Mouse (Mus musculus): ENCODE data around the gene Ifrd1.
"Not testable (repeated sequence)": the region's sequence is repeated elsewhere in the genome, so short reads cannot be mapped to it uniquely, and the experiment has no call there.

The Ifrd1 gene

DNA sequence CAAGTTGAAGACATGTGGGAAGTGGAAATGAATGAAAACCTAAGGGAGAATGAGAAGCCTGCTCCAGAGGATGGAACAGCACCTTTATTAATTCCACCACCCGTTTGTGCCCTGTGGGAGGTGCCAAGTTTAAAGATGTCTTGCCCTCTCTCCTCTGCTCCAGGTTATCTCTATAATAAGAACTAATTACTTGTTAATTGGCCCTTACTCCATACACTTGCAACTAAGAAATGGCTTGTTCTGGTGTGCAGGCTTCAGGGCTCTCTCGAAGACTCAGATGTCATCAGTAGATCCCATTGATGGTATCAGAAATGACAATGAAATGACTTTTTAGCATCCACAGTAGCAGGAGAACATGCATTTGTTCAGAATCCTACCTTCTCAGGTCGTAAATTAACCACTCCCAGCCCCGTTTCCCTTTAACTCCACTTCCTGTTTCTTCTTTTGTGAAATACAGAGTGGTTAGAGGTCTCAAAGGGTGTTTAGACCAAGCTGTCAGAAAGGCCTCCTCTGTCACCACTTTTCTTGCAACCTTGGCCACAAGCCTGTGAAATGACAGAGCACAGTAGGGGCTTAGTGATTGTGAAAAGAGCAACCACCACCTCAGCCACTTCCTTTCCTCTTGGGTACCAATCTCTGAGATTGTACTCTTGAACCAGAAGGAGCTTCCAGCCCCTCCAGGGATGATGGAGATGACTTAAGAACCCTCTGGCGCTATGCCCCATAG, at the start of gene Ifrd1:
Gene Ifrd1, minus strand, starts transcription at position 51 of the 727 bp plus-strand sequence.
- no peak for DNase-seq (ENCODE audit: low read depth)

- no peak for DNase-seq (ENCODE audit: low read depth)
Observed at GRCm38 (mm10) chr12:40286539-40286938, 38.2 kb upstream of the Ifrd1 start.

DNA sequence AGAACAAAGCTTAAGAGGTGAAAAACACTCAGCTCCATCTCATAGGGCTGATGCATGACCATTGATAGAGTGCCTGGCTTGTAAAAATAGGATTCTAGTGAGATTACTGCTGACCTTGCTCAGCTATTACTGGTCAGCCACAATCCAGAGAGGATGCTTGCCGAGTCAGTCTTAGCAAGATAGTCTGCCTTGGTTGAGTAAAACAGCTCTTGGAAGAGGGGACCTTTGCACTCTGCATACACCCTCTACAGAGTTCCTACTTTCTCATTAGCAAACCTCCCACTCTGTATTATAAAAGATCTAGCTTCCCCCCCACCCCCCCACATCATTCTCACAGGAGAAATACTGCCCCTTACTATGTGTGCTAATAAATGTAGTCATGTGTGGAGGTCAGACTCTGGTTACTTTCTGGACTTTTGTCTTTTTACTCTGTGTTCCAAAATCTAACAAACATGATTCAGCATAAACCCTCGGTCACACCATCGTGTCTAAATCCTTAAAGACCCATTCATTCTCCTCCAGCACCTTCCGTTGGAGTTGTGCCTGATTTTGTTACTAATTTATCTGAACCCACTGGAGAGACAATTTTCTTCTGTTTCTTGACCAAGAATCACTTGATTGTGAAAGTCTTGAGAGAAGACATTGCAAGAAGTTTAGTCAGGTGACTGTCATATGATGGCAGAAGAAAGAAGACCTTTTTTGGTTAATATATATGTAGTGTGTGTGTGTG, 32.5 kb upstream of the Ifrd1 start:
- DNase-seq (ENCODE audit: low read depth) = no peak

DNA sequence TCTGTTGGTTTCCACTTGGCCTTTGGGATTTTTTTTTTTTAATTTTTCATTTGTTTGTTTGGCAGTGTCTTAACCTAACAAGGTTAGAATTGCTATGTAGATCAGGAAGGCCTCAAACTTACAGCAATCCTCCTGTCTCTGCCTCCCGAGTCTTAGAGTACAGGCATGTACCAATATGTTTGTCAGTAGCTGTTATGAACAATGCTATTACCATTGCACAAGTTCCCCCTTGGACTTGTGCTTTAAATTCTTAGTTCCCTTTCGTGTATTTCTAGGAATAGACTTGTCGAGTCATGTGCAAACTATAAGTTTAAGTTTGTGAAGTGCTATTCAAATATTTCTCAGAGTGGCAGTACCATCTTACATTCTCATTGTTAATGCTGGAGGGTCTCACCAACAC, 29.3 kb upstream of the Ifrd1 start:
- no peak for DNase-seq (ENCODE audit: low read depth)

- DNase-seq (ENCODE audit: low read depth) = no peak
Observed at GRCm38 (mm10) chr12:40274931-40275330, 26.6 kb upstream of the Ifrd1 start.

GRCm38 (mm10) chr12:40273339-40273738, 25.0 kb upstream of the Ifrd1 start:
- DNase-seq (ENCODE audit: low read depth) = no peak

DNA sequence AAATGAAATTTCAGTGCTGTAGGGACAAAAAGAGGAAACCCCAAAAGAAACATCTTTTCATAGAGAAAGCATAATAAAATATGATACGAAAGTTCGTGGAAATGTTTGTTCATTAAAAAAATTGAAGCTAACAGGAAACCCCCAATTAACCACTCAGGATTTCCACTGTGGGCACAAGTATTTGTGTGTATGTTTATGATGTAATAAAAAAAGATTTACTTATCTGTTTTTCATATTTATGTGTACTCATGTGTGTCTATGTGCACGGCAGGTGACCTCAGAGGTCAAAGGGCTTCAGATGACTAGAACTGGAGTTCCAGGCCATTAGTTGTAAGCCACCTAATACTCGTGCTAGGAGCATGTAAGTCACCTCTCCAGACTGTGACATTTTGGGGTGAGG, 24.4 kb upstream of the Ifrd1 start:
- no peak for DNase-seq (ENCODE audit: low read depth)

DNA sequence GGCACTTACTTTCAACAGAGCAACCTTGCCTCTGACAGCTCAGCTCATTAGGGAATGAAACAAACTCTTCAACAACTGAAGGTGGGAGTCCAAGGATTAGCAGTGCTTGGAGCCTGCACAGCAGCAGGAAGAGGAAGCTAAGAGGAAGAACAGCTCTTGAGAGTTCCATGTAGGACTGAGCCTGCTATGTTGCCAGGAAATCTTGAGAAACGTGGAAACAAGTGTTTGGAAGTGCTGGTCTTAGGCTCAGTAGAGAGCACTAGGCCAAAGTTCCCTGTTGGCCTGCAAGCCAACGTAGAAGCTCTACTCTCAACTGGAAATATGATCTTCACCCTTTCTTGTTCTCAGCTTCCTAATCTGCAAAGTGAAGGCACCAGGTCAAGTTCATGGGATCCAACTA, 20.0 kb upstream of the Ifrd1 start:
- DNase-seq (ENCODE audit: low read depth) = no peak

DNA sequence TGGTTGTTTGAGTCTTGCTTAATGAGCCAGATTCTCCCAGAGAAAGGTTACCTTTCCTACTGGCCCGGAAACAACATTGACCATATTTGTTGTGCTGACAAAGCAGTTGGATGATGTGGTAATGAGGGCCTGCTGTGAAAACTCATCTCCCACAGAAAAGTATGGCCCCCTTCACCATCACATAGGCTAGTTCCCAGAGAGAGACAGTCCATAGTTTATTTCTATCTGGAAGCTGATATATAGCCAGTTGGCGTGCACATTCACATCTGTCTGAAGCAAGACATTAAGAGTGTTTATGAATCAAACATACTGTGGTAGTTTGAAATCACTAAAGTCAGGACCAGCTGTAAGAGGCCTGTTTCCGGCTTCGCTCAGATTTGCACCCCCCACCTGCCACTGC, 15.4 kb upstream of the Ifrd1 start:
- no peak for DNase-seq (ENCODE audit: low read depth)

GRCm38 (mm10) chr12:40263006-40263405, 14.7 kb upstream of the Ifrd1 start:
- DNase-seq (ENCODE audit: low read depth) = no peak

DNA sequence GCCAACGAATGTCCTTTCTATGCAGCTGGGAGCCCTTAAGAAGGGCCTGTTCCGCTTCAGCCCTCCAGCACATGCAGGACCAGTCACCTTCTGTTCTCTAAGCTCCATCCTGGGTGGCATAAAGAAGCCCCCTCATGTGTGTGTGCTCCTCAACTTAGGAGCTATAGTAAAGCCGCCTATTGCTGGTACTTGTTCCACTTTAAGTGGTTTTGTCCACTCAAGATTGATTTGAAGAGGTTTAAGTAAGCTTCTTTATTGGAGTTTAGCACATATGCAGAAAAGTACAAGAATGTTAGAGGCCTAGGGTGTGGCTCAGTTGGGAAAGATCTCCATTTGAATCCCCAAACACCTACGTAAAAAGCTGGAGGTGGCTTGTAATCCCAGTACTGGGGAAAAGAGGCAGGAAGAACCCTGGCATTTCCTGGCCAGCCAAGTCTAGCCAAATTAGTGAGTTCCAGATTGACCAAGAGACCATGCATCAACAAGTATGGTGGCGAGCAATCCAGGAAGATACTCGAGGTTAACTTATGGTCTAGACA, 10.2 kb upstream of the Ifrd1 start:
- DNase-seq (ENCODE audit: low read depth) = no peak

DNA sequence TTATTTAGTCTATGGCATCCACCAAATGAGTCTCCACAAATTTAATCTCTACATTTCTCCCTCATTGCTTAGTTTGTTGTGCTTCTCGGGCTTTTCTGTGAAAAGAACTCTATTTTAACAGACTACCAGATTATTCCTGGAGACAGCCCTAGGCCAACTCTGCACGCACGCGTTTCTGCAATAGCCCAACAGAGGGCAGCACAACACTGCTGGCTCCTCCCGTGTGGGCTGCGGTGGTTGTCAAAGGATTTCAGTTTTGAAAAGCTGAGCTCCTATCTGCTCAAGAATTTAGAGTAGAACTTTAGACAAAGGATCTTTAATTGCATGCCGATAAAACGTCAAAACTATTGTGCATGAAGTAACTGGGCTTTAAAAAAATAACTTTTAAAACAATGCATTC, 8.9 kb upstream of the Ifrd1 start:
- peak; percentile 37 for DNase-seq (ENCODE audit: low read depth)

GRCm38 (mm10) chr12:40256543-40256942, 8.2 kb upstream of the Ifrd1 start:
- no peak for DNase-seq (ENCODE audit: low read depth)

DNA sequence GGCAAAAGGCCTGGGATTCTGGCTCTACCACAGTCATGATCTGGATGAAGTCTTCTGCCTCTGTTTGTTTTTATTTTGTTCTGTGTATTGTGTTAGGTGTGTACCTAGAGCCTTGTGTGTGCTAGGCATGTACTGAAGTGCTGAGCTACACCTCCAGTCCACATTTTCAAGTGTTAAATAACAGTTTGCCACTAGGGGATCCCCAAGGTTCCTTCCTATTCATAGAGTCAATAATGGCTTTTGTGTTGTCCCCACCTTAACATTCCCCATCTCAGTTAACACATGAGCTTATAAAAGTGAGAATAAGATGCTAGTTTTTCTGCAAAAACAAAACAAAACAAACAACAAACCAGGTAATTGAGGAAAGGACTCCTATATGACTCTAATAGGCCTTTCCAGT, 7.7 kb upstream of the Ifrd1 start:
- DNase-seq (ENCODE audit: low read depth) = no peak

DNA sequence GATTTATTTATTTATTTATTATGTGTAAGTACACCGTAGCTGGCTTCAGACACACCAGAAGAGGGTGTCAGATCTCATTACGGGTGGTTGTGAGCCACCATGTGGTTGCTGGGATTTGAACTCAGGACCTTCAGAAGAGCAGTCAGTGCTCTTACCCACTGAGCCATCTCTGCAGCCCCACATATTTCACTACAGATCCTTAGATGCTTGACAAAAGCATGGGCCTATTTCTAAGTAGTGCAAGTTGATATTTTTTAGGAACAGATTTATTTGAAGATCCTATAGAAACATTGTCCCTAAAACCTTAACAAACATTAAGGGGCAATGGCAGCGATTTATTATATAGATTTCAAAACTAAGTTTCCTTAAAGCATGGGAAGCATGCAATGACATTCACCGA, 7.0 kb upstream of the Ifrd1 start:
- DNase-seq (ENCODE audit: low read depth) = not testable (repeated sequence)

- no peak for DNase-seq (ENCODE audit: low read depth)
Observed at GRCm38 (mm10) chr12:40254729-40255128, 6.4 kb upstream of the Ifrd1 start.

DNA sequence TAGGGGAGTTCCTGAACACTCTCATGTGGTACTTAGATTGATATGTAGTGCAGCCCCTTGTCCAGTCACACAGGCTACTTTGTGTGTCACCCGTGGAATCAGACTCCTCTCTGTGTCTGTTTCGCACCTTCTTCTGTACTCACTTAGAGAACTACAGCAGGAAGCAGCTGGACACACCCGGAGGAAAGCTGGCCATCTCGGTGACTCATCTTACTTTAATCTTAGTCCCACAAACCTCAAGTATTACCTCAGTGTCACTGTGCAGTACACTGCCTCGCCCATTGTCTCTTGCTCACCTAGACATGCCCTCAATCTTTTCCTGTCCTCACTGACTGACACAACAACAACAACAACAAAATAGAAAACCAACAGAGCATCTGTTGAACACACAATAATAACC, 4.9 kb upstream of the Ifrd1 start:
- no peak for DNase-seq (ENCODE audit: low read depth)

DNA sequence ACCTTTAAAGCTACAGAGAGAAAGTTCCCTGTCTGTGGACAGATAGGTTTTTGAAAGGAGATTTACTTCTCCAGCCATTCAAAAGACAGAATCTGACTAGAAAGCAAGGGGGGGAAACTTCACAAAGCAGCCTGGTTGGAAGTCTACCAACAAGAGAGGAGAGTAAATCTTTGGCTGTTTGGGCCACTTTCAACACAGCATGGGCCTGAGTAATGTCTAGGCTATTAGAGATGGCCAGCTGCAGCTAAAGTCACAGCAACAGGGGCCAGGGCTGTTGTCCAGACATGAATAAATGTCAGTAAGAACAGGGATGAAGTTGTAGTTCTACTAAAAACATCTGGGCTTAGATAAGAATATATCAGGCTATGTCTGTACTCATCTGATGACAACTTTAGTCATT, 2.0 kb upstream of the Ifrd1 start:
- no peak for DNase-seq (ENCODE audit: low read depth)

DNA sequence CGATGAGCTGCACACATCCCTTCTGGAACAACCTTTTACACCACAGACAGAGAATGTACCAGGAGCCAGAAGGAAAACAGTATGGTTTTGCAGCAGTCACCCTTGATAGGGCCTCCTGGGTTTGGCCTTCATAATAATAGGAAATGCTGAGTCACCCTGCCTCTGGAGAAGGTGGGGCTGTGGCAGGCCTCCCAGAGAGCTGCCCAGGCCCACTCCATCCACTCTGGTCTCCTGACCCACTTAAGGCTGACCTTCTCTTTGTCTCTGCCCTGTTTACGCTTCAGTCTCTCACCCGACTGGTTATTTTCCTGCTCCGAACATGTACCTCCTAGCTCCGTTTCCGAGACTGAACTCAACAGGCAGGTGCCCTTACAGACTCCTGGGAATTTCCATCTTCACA, 328 bp downstream of the Ifrd1 start:
- peak; percentile 69 for DNase-seq (ENCODE audit: low read depth)

DNA sequence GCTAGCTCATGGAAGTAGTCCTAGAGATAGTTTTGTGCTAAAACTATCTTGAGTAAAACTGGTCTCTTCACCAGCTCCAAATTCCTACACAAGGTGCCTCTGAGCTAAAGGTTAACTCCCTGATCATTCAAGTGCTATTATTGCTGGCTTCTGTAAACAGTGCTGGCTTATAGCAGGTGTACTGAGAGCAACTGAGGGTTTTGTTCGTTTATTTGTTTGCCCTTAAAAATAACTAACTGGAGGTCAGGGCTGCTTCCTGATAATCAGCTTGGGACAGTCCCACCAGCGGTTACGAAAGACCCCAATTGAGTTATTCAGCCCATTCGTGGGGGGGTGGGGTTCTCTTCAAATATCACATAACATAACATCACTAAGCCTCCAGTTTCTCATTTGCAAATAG, 920 bp downstream of the Ifrd1 start:
- DNase-seq (ENCODE audit: low read depth) = no peak

GRCm38 (mm10) chr12:40245434-40245970, 2.8 kb downstream of the Ifrd1 start:
- no peak for DNase-seq (ENCODE audit: low read depth)

DNA sequence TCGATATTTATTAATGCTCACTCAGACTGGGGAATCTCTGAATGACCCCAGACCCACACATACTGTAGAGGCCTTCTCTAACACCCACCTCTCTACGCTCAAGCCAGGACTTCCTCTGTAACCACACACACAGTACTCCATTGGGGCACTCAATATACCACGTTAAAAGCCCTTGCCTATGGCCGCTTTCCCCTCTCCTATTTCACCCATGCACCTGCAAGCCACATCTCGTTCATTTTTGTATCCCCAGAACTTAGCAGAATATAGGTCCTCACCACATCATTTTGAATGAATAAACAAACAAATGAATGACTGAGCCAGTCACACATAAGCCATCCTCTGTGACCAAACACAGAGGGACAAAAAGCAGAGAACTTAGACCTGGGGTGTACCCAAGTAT, 3.4 kb downstream of the Ifrd1 start:
- DNase-seq (ENCODE audit: low read depth) = no peak

DNA sequence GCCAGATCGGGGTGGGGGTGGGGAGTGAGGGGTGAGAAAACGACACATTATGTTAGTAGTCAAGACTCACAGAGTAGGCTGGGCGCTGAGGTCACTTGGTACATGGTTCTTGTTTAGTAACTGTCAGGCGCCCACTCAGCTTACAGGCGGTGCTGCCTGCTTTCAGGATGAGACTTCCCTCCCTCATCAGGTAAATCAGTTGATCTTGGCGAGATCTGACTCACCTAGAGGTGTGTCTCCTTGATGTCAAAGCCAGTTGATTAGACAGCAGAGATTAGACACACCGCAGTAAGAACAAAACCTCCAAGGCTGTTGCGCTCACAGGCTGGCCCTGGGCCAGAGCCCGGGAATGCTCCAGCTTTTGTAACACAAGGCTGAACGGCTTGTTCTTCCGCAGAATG, 4.5 kb downstream of the Ifrd1 start:
- DNase-seq (ENCODE audit: low read depth) = peak; percentile 27
